18 mouse cellular contexts compared by ENCODE assay signal in genomic region chr1:132336921-132337320, GRCm38 (mm10). TPM values are rescaled to one million over a fixed set of nuclear protein-coding genes. Genes with fewer than 3 reads are reported as not detected.
A peak's percentile ranks its signal among the peaks of the same experiment; 100 is the strongest.
DNase-seq lines count a peak whose midpoint lies in the region; ATAC-seq and TF ChIP-seq lines count a peak whose summit lies in the region.
"Had no signal": no experiment of that assay in that cellular context is flagged by ENCODE, and none has a peak within 500 bp of the region (broad histone marks: within the 10 kb centered on the region; RNA-seq: fewer than 3 reads in every experiment).

No protein-coding gene starts in this region.

- no peak for DNase-seq in heart, adult 8-10 months (ENCODE audit: low spot score)
- DNase-seq in midbrain, embryonic 10.5 days (ENCODE audit: low spot score) = no peak
- no peak for DNase-seq in midbrain, postnatal 0 days (ENCODE audit: low spot score)
- DNase-seq in thymus, postnatal 25 days = peak; percentile 18
- no peak for DNase-seq in thymus, adult 2 months
- no peak for DNase-seq in cerebellum, postnatal 4 days (ENCODE audit: low spot score in 2 of 2)
- no peak for DNase-seq in retina, embryonic 14.5 days (ENCODE audit: low spot score)
- DNase-seq: adrenal gland, postnatal 25 days; cerebellum, adult 2 months; gastrocnemius, postnatal 36 days; kidney, adult 9 months; layer of hippocampus, postnatal 36 days; lung, postnatal 36 days; right cerebral cortex, adult 18-20 months had no signal

- no peak overlapping the region for H3K4me2 ChIP-seq in heart, embryonic 13.5 days
- H3K4me2 ChIP-seq in midbrain, postnatal 0 days (ENCODE audit: low read depth, low read length, poor library complexity, severe bottlenecking) = no peak overlapping the region
- H3K4me2 ChIP-seq: liver, embryonic 12.5 days had no signal

- no peak for TF ChIP-seq CTCF in midbrain, postnatal 0 days (IDR thresholded peaks at IDR 0.05)
- no peak for TF ChIP-seq CTCF in thymus, adult 2 months (IDR thresholded peaks at IDR 0.05; ENCODE audit: borderline replicate concordance, control insufficient read depth, extremely low read depth, insufficient read depth, low read length, poor library complexity)

- H3K4me3 ChIP-seq in heart, embryonic 13.5 days = no peak overlapping the region
- H3K4me3 ChIP-seq in midbrain, embryonic 10.5 days = no peak overlapping the region
- H3K4me3 ChIP-seq in midbrain, postnatal 0 days (ENCODE audit: low read depth, low read length) = no peak overlapping the region
- H3K4me3 ChIP-seq in thymus, adult 2 months (ENCODE audit: control insufficient read depth, insufficient read depth, low read length) = no peak overlapping the region
- H3K4me3 ChIP-seq: limb, embryonic 10.5 days; liver, embryonic 12.5 days had no signal

- H3K27me3 ChIP-seq in heart, embryonic 13.5 days (replicated peaks) = no peaks in the 10 kb centered on the region
- no peaks in the 10 kb centered on the region for H3K27me3 ChIP-seq in midbrain, embryonic 10.5 days (ENCODE audit: low read depth, poor library complexity, severe bottlenecking)
- no peaks in the 10 kb centered on the region for H3K27me3 ChIP-seq in midbrain, postnatal 0 days (ENCODE audit: insufficient read depth, low read length)
- H3K27me3 ChIP-seq in thymus, adult 2 months (ENCODE audit: control insufficient read depth, insufficient read depth, low read length) = no peaks in the 10 kb centered on the region
- H3K27me3 ChIP-seq: liver, embryonic 12.5 days had no signal

- no peak for TF ChIP-seq POLR2A in thymus, adult 2 months (IDR thresholded peaks at IDR 0.05; ENCODE audit: control insufficient read depth, extremely low read depth, insufficient read depth, low read length, poor library complexity)

- peaks cover 2% of the 10 kb centered on the region; the same call in 1 of the 2 replicates for H3K36me3 ChIP-seq in heart, embryonic 13.5 days
- H3K36me3 ChIP-seq in midbrain, embryonic 10.5 days = peaks cover 17% of the 10 kb centered on the region
- H3K36me3 ChIP-seq in midbrain, postnatal 0 days (ENCODE audit: insufficient read depth, low read length) = peaks cover 3% of the 10 kb centered on the region
- H3K36me3 ChIP-seq in thymus, adult 2 months (ENCODE audit: control insufficient read depth, insufficient read depth, low read length) = no peaks in the 10 kb centered on the region
- H3K36me3 ChIP-seq: limb, embryonic 10.5 days; liver, embryonic 12.5 days had no signal

- H3K9me3 ChIP-seq in heart, embryonic 13.5 days = no peaks in the 10 kb centered on the region
- H3K9me3 ChIP-seq in midbrain, embryonic 10.5 days (replicated peaks) = no peaks in the 10 kb centered on the region
- H3K9me3 ChIP-seq in midbrain, postnatal 0 days (ENCODE audit: low read length) = no peaks in the 10 kb centered on the region
- H3K9me3 ChIP-seq: limb, embryonic 10.5 days; liver, embryonic 12.5 days had no signal

- peaks cover 56% of the 10 kb centered on the region for H3K4me1 ChIP-seq in heart, embryonic 13.5 days
- peaks cover 77% of the 10 kb centered on the region for H3K4me1 ChIP-seq in midbrain, embryonic 10.5 days
- peaks cover 5% of the 10 kb centered on the region; the same call in 1 of the 2 replicates for H3K4me1 ChIP-seq in midbrain, postnatal 0 days (ENCODE audit: insufficient read depth, low read length)
- peaks cover 19% of the 10 kb centered on the region for H3K4me1 ChIP-seq in thymus, adult 2 months (replicated peaks; ENCODE audit: control insufficient read depth, insufficient read depth, low read length)

- ATAC-seq in heart, embryonic 13.5 days (ENCODE audit: extremely low read depth, insufficient number of reproducible peaks, low FRiP score, low TSS enrichment) = no peak
- ATAC-seq in midbrain, postnatal 0 days (ENCODE audit: low FRiP score) = no peak
- ATAC-seq: inflammation-experienced regulatory T-cells, adult 6 months; liver, embryonic 12.5 days had no signal

- H3K9ac ChIP-seq in heart, embryonic 13.5 days = no peak overlapping the region
- H3K9ac ChIP-seq in midbrain, postnatal 0 days (replicated peaks; ENCODE audit: low read length, poor library complexity, severe bottlenecking) = no peak overlapping the region
- H3K9ac ChIP-seq: liver, embryonic 12.5 days had no signal

- WGBS in heart, embryonic 13.5 days = 53% methylated on average over 6 of the region's 6 CpGs
- 74% methylated on average over 6 of the region's 6 CpGs for WGBS in midbrain, embryonic 10.5 days
- 66% methylated on average over 6 of the region's 6 CpGs for whole genome bisulfite sequencing in midbrain, postnatal 0 days
- WGBS in thymus, adult 2 months = 29% methylated on average over 6 of the region's 6 CpGs

- peak overlapping the region; percentile 65; the same call in 1 of the 2 replicates for H3K27ac ChIP-seq in heart, embryonic 13.5 days (replicated peaks)
- H3K27ac ChIP-seq in midbrain, embryonic 10.5 days (replicated peaks) = peak overlapping the region; percentile 91
- no peak overlapping the region for H3K27ac ChIP-seq in midbrain, postnatal 0 days (ENCODE audit: low read depth, low read length)
- H3K27ac ChIP-seq in thymus, adult 2 months (ENCODE audit: control insufficient read depth, insufficient read depth, low read length) = no peak overlapping the region
- H3K27ac ChIP-seq: limb, embryonic 10.5 days; liver, embryonic 12.5 days had no signal

RNA-seq across cellular contexts. Expression of gene Nuak2, which starts 21.0 kb away (rescaled TPM):
- polyA plus RNA-seq in heart, embryonic 13.5 days (2015; fragmentation: Nextera tagmentation; extraction: Ambion mirVana) = 2.0 and 2.2 TPM in 2 replicates
- total RNA-seq in heart, adult 8-10 months (2022) = 1 to 10 TPM; 3.8 to 5.2 (median 4.0) TPM
- polyA plus RNA-seq in midbrain, embryonic 10.5 days (2016; fragmentation: Nextera tagmentation; extraction: Ambion mirVana) = 87.1 and 101 TPM in 2 replicates
- 7.0 and 7.1 TPM in 2 replicates for total RNA-seq in midbrain, postnatal 0 days (2014; rRNA removed)
- polyA plus RNA-seq in midbrain, postnatal 0 days (2015; fragmentation: Nextera tagmentation; extraction: Ambion mirVana) = 9.9 TPM in 2 replicates
- 5.6 and 5.7 TPM in 2 replicates for polyA plus RNA-seq in thymus, adult 2 months (2012; rRNA removed)

RNA-seq across cellular contexts. Expression of gene Klhdc8a, which starts 38.5 kb away (rescaled TPM):
- 0.34 and 0.63 TPM in 2 replicates for polyA plus RNA-seq in heart, embryonic 13.5 days (2015; fragmentation: Nextera tagmentation; extraction: Ambion mirVana)
- total RNA-seq in heart, adult 8-10 months (2022) = 10 to 100 TPM; 11.8 to 22.9 (median 17.5) TPM
- 1.4 and 2.8 TPM in 2 replicates for polyA plus RNA-seq in midbrain, embryonic 10.5 days (2016; fragmentation: Nextera tagmentation; extraction: Ambion mirVana)
- 29.5 and 31.1 TPM in 2 replicates for total RNA-seq in midbrain, postnatal 0 days (2014; rRNA removed)
- polyA plus RNA-seq in midbrain, postnatal 0 days (2015; fragmentation: Nextera tagmentation; extraction: Ambion mirVana) = 12.4 and 14.8 TPM in 2 replicates
- polyA plus RNA-seq in thymus, adult 2 months (2012; rRNA removed) = 5.5 and 6.6 TPM in 2 replicates
- polyA plus RNA-seq: inflammation-experienced regulatory T-cells, adult 6 months; limb, embryonic 10.5 days had no signal

RNA-seq across cellular contexts. Expression of gene Tmcc2, which starts 54.2 kb away (rescaled TPM):
- polyA plus RNA-seq in heart, embryonic 13.5 days (2015; fragmentation: Nextera tagmentation; extraction: Ambion mirVana) = 31.5 and 35.8 TPM in 2 replicates
- 10 to 100 TPM; 27.5 to 31.3 (median 28.9) TPM for total RNA-seq in heart, adult 8-10 months (2022)
- 9.6 and 13.3 TPM in 2 replicates for polyA plus RNA-seq in midbrain, embryonic 10.5 days (2016; fragmentation: Nextera tagmentation; extraction: Ambion mirVana)
- total RNA-seq in midbrain, postnatal 0 days (2014; rRNA removed) = 115 and 152 TPM in 2 replicates
- 35.4 and 36.3 TPM in 2 replicates for polyA plus RNA-seq in midbrain, postnatal 0 days (2015; fragmentation: Nextera tagmentation; extraction: Ambion mirVana)
- polyA plus RNA-seq in thymus, adult 2 months (2012; rRNA removed) = 4.1 and 5.3 TPM in 2 replicates

Comparison
In these comparisons a context has a peak if more than half of its experiments do, and no peak if none do; other contexts are left out.
1. H3K27ac ChIP-seq: peak in heart, embryonic 13.5 days (single experiment) and midbrain, embryonic 10.5 days (single experiment); none in midbrain, postnatal 0 days (single experiment) and thymus, adult 2 months (single experiment).